Mouse (Mus musculus) layer of hippocampus, postnatal 14 days (tissue): ENCODE results near the gene Ddb1. TPM values are rescaled to one million over a fixed set of nuclear protein-coding genes. Genes with fewer than 3 reads are reported as not detected.

Source experiments
- DNase-seq, 2 experiments: peaks; one replicate each; pipeline ENCODE4 v3.0.0; 2021 to 2022; ENCODE audit warnings: low spot score in 2 of 2, mixed read lengths in 1 of 2
- total RNA-seq, 2 experiments: library from RNA; stranded (reverse); gene quantifications; 2 replicates each; pipeline ENCODE4 v1.2.3; 2021

Ddb1 gene
- total RNA-seq, 2 experiments from 2014 or later: 202 to 215 TPM

DNA sequence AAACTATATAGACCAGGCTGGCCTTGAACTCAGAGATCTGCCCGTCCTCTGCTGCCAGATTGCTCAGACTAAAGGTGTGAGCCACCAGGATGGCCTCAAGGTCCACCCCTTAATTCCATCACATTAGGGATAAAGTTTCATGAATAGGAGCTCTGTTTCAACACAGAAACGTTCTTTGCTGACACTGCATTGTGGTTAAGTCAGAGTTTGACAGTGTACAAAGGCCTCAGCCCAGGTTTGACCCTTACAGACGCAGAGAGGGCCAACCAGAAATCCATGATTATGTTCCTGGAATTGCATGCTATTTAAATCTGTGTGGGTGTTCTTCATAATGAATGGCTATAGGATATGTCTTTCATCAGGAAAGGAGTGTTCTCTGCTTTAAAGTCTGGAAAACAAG, 14.8 kb upstream of the Ddb1 start:
- DNase-seq: no peak

DNA sequence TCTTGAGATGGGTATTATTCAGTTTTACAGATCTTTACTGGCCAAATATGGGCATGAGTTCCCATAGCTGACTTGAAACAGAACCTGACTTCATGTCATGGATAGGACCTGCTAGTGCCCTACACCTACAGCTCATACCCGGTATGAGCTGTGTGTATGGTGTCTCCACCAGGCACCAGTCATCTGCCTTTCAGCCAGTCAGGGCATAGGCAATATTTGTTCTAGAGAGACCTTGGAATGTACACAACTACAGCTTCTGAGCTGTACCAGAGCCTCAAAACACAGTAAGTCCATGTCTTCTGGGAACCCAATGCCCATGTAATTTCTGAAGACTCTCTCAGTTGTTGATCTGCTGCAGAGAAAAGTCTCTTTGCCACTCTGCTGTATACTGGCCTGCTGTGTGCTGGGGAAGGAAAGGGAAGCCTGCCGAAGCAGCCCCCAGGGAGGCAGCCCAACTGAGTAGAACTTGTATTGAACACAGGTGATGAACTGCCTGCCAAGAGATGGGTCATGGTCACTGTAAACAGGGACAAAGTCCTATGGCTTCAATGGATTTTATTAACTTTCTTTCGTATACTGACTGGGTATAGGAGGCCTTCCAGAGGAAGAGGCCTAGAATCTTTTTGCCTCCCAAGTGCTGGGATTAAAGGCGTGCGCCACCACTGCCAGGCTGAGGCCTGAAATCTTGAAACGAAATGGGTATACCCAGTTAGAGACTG, 13.3 kb upstream of the Ddb1 start:
- DNase-seq: no peak

DNA sequence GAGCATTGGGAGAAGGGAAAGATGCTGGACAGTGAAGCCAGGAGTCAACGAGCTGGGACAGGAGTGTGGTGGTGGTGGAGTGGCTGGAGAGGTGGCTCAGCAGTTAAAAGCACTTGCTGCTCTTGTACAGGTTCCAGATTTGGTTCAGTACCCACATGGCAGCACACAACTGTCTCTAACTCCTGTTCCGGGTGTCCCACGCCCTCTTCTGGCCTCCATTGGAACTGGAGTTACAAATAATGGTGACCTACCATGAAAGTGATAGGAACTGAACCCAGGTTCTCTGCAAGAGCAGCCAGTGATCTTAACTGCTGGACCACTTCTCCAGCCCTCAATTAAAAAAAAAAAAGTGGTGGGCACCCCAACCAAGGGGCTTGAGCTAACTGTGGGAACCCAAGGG, 6.9 kb upstream of the Ddb1 start:
- no peak for DNase-seq

DNA sequence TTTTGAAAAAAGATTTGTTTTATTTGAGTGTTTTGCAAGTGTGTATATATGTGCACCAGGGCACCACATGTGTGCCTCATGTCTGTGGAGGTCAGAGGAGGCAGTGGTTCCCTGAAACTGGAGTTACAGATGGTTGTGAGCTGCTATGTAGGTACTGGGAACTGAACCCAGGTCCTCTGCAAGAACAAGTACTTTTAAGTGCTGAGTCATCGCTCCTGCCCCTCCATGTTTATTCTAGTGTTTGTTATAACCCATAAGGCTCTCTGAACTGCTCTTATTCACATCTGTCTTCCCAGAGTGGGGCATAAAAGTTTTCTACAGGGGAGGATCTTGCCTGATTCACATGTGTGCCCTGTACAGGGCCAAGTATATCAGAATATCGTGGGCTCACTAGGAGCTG, 5.5 kb upstream of the Ddb1 start:
- no peak for DNase-seq

DNA sequence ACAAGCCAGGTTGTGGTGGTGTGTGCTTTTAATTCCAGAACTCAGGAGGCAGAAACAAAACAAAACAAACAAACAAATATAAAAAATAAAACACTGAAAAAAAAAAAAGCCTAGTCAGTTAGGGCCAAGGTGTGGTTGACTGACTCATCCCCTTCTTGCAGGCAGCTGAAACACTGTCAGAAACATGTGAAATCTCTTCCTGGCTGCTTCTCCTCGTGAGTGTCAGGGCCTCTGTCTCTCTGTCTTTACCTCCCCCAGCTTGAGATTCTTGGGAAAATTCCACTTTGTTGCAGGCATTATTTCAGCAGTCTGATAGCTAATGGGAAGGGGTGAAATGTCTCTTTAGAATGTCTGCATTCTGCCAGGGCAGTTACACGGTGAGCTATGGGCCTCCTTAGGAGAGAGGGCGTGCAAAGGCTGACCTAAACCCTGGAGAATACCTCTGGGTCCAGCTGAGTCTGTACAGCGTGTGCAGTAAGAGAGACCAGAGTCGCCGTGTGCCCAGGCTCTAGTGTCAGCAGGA, 2.8 kb upstream of the Ddb1 start:
- no peak for DNase-seq

DNA sequence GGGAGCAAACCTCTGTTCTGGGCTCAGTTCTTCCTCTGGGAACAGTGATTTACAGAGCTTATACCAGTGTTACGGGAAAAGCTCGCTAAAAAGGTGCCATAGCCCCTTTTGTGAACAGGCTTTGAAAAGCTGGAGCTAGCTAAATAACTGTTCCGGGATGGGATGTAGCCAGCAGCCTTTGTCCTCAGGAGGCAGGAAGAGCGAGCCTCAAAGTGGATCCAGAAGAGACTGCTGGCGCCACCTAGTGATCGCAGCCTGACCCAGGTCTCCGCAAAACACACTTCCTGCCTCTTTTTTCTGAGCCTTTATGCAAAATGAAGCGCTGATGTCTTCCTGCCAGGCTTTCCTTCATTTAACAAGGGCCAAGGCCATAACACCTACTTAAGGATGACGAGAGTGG, 2.3 kb upstream of the Ddb1 start:
- DNase-seq: peak; percentile 87 to 90

DNA sequence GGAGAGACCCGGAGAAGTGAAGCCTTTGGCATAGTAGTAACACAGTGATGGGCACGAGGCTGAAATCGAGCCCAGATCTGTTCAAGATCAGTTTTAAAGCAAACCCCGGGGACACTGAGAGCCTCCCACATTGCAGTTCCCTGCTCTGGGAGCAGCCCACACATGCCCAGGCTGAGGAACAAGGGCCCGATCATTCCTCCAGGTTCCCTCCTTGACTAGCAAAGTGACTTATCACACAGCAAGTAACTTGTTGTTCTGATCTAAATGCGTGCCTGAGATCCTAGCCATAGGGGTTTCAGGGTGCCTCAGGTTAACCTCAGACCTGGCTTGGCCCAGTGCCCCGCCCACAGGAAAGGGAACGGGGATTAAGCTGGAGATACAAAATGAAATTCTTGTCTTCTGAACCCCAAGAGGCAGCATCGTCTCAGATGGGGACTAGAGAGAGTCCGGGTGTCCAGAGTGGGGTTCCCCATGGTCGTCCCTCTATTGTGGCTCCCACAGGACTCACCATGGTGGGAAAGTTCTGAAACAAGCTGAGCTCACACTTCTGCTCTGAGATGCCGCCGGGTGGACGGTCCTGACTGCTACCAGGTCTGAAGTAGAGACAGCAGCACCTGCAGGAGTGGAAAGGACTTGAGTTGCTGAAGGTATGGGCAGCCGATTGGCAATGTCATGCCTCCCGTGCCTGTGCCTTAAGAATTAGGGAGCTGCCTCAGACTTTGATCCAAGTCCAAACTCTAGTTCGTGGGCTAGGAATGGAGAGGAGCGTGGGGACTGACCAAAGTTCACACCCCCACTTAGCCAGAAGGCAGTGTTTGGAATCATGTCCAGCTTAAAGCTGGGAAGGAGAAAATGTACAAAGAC, 1.2 kb upstream of the Ddb1 start:
- DNase-seq: no peak

DNA sequence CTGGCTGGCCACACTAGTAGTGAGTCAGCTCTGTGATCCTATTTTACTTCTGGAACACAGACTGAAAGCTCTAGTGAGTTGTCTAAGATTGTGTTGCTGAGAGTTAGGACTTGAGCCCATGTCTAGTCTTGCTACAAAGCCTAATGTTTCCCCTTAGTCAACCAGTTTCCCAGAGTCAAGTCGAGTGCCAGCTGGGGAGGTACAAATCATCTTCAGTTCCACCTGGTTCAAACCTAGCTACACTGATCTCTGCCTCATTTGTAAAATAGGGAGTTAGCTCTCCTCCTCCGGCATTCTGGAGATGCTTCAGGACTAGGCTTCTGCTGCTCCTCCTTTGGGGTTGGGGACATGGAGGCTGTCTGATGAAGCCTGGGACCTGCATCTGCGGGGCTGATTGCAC, 593 bp upstream of the Ddb1 start:
- DNase-seq: no peak

DNA sequence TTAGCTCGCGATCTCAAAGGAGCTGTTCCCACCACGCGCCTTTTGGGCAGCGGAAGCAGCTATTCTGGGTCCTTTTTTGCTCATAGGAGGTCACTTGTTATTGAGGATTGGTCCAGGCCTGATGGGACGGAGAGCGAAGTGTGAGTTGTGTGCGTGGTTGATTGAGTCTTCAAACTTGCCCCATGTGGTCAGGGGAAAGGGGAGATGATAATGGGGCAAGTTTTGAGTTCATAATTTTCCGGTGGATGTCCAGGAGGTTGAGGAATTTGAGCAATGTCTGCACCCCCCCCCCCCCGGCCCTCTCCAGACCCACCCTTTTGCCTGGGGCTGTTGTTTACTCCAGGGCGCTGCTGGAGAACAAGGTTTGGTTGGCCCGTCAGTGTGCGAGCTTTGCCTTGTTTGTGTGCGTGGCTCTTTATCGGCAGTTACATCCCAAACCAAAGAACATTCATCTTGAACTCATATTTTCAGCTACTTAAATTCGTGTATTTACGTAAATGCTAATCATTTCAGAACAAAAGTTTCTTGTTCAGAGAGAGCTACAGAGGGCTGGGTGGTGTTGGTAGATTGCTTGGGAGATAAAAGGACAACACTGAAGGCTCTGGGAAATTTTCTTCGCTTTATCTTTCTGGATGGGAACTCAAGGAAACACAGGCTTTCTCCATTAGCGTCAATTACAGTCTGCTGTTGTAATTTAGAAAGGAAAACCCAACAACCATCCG, 935 bp downstream of the Ddb1 start:
- no peak for DNase-seq

DNA sequence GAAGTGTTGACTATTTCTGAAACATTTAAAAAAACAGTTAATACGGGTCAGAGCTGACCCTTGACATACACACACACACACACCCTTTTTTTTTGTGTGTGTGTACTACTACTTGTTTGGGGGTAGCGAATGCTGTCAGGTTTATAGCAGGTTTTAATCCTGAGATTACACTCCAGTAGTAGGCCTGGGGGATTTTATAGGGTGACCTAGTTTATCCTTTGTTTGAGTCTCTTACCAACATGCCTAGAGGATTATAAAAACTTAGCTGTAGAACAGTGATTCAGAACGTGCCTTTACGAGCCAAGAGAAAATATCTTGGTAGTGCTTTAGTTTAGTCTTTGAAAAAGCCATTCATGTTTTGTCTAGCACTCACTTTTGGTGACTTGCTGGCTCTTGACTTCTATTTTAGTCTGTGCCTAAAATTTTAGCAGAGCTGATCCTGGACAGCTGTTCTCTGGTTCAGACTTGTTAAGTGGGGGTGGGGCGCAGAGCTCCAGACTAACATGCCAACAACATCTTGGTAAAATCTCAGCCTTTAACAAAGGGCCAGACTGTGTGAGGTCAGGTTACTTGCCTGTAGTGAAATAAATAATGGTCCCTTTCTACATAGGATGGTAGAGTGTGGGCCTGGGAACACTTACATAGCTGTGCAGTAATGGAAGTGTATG, 3.6 kb downstream of the Ddb1 start:
- DNase-seq: no peak

DNA sequence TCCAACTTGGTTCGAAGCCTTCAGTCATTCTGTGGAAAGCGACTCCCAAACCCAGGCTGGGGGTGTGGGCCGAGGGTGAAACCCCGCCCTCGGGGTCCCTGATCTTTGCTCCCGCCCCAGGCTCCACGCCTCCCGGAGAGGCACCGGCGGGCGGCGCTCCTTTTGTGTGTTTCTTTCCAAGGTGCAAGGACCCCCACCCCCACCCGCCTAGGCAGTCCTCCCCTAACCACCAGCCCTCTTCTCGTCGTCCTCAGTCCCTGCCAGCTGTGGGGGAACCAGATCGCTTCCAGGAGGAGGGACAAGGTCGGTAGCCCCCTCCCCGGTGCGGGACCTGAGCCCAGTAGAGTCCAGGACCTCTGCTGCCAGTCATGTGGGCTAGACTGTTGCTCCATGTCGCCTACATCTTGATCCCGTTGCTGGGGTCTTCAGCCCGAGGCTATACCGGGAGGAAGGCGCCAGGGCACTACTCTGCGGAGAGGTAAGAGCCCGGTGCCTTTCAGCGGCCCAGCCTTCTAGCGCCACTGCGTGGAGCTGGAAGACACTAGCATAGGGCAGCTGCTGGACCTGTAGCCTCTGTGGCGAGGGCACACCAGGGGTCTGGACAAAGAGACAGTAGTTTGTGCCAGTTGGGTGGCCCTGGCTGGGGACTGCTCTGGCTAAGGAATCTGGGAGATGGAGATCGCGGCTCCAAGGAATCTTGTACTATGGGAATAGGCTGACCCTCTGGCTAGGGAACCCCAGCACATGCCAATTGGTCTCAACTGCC, 29.2 kb downstream of the Ddb1 start, which contains the start of gene Vwce:
Vwce (plus strand) TSS at position 108 of the 766 bp plus-strand sequence.
- DNase-seq: peak; percentile 43 to 56

DNA sequence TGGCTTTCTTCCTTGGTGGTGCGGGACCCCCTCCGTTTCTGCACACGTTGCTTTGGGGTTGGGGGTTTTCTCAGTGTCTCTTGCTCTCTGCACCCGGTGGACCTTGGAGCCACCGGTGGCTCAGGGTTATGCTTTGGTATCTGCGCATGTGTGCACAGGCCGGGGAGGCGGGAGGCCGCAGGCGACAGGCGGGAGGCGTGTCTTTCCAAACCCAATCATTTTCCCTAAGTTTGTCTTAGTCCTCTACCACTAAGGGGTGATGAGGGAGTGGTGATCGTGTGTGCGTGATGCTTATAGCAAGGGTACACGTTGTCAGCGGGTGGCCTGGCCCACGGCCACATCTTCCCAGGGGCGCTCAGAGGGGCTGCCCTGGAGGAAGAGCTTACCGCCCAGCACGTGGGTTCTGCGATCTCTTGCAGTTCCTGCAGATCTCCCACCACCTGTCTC, 29.8 kb downstream of the Ddb1 start:
- peak in 1 of 2 experiments; percentile 71 for DNase-seq

DNA sequence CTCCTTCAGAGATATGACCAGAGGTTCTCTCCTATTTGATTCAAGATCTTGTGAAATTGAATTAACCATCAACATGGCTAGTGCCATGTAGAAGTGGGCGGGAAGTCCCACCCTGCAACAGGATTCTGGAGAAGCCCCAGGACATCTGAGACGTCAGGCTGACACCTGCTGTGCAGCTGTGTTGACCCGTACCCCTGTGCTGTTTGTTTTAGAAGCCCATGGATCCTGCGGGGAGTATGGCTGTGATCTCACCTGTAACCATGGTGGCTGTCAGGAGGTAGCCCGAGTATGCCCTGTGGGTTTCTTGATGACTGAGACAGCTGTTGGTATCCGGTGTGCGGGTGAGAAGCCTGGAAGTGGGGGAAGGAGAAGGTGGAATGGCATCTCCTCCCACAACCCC, 32.7 kb downstream of the Ddb1 start:
- DNase-seq: no peak

DNA sequence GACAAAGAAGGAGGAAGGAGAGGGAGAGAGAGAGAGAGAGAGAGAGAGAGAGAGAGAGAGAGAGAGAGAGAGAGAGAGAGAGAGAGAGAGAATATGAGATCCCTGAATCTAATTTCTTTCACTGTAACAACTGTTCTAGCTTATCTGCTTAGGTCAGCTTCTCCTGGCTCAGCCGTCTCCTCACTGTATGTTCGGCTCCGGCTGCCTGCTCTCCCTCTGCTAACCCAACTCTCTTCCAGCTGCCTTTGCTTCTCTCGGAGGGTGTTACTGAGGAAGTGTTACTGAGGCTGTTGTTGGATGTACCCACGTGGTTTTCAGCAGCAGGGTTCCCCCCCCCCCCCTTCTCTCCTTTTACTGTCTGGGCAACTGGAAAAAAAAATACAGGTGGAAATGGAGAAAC, 35.0 kb downstream of the Ddb1 start:
- no peak for DNase-seq

DNA sequence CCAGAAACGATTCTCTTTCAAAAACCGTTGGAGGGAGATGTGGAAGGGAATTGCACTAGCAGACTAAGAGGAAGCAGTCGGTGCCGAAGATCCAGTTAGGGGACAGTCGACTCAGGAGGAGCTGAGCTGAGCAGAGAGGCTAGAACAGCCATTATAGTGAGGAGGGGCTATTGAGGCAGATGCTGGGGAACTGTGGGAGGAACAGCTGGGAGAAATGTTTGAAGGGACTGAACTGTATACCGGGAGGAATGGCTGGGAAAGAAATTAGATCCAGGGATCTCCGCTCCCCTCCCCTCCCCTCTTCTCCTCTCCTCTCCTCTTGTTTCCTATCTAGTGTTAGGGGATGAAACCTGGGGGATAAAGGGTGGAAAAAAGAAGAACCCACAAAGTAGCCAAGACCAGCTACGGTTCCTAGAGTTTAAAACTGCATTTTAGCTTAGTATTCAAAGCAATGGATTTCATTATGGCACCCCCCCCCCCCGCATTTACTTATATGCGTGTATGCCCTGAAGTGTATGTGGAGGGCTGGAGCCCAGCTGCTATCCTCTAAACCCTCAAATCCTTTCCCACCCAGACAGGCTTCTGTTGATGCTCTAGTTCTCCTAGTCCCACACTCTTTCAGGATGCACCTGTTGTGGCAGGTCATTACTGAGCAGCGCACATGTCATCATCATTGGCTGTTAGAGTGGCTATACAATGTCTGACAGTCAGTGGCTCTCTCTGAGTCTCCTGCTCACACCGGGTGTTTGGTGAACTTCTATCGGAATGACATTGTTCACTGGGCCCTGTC, 35.7 kb downstream of the Ddb1 start:
- no peak for DNase-seq

DNA sequence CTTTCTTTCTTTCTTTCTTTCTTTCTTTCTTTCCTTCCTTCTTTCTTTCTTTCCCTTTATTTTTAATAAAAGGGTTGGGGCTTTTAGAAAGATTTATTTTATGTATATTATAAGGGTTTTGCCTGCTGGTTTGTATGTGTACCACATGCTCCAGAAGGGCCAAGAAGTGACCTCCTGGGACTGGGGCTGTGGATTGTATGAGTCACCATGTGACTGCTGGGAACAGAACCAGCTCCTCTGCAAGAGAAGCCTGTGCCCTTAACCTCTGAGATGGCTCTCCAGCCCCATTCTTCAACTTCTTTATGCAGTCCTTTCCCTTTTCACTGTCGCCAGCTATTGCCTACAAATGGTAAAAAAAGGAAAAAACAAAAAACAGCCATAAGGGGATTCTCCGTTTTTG, 40.5 kb downstream of the Ddb1 start:
- no peak for DNase-seq

DNA sequence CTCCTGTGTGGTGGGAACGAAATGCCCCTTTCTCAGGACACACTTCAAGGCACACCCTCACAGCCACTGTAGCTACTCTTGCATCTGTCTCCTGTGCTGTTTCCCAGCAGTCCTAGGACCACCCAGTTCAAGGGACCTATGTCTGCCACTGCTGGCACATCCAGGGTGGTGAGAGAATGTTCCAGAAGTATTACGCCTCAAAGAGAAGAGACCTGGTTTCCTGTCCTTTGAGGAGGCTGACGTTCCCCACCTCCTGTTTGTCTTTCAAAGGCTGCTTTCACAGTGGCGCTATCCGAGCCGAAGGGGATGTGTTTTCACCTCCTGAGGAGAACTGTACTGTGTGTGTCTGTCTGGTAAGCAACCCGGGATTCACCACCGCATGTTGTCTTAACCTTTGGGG, 43.0 kb downstream of the Ddb1 start:
- DNase-seq: no peak

DNA sequence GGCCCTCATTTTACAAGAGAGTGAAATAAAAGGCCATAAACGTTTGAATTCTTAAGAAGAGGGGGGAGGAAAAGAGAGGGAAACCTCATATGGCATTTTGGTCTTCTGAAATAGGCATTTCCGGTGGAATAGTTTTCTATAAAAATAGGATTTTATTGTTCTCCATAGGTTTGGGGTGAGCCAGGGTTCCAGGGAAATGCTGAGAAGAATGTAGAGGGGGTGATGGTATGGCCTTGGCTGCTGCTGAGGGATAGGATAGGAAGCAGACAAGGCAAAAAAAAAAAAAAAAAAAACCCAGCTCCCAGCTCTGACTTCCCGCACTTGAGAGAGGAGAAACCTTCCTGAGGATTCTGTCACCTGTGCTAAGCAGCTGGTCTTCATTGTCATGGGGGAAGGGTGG, 50.9 kb downstream of the Ddb1 start:
- no peak for DNase-seq

DNA sequence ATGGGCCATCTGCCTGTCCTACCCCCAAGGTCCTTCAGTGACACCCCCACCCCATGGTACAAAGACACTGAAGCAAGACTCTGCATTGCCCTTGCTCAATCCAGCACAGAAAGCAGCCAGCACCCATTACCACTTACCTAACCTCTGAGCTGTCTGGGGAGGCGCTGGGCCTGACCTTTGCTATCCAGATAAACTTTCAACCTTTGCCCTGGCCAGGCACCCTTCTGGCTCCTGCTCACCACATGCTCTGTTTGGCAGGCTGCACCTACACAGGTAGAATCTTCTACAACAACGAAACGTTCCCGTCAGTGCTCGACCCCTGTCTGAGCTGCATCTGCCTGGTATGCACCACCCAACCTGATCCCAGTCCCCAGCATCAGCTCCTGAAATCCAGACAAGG, 52.6 kb downstream of the Ddb1 start:
- DNase-seq: no peak
